Mouse (Mus musculus): Measurements from ENCODE around the gene C530025M09Rik.

Gene C530025M09Rik

GRCm38 (mm10) chr2:149804599-149805140 lies 26.3 kb downstream of the C530025M09Rik start:
- no peak for DNase-seq (ENCODE audit: low read depth, low spot score)

DNA sequence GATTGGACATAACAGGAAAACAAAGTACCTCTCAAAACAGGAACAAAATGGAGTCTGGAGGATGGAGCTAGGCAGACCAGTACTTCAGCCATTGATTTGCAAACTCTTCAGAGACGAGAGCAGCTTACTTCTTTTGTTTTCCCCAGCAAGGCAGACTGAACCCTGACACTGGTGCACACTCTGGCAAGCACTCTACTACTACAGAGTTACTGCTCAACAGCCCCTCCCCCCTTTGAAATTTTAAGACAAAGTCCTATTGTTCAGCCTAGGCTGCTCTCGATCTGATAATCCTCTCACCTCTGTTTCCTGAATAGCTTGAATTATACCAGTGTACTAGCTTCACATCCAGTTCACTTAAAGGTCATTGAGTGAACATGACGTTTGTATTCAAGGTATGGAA lies 32.4 kb downstream of the C530025M09Rik start:
- DNase-seq (ENCODE audit: low read depth, low spot score): peak; percentile 34
